Mouse (Mus musculus): ENCODE results near the gene Dcaf6.

DNA sequence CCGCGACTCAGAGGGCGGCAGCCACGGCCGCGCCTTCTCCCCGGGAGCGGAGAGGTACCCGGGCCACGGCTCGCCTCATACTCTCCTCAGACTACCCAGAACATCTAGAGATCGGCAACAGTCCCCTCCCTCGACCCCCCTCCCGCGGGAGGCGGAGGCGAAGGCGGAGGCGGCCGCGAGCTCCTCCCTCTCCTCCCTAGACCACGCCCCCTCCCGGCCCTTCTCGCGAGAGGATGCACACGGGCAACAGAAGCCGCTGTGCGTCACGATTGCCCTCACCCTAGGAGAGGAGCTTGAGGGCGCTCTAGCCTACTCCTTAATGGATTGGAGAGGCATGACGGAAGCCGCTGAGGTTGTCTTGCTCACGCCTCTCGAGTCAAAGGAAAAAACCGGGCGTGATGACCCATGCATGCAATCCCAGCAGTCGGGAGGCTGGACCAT, at the start of gene Dcaf6, which contains the start of gene Mpc2:
- TF ChIP-seq POLR2A (IDR thresholded peaks at IDR 0.05; ENCODE audit: borderline replicate concordance, insufficient read depth, low read length) (peak; percentile 65; the same call in 1 of the 2 replicates), CTCF (IDR thresholded peaks at IDR 0.05; ENCODE audit: borderline replicate concordance, insufficient read depth, low read depth, low read length) (no peak)
